Mouse (Mus musculus) hindbrain, postnatal 0 days (tissue): ENCODE results near the gene Myl3. TPM values are rescaled to one million over a fixed set of nuclear protein-coding genes. Genes with fewer than 3 reads are reported as not detected.

Source experiments
- ATAC-seq: fragments of 200-750 bp; cut with Nextera tagmentation; 2 replicates; pipeline ENCODE4 v1.8.0; 2017; ENCODE audit warnings: mild to moderate bottlenecking, moderate TSS enrichment, moderate library complexity
- DNase-seq: peaks from one replicate; pipeline ENCODE4 v3.0.0-alpha.2; 2015; ENCODE audit warnings: low spot score
- H3K27ac ChIP-seq: fragments of 300-500 bp; sonication (generic); 2 replicates; pipeline ENCODE4 v1.5.1; 2014; ENCODE audit warnings: mild to moderate bottlenecking
- H3K27me3 ChIP-seq: fragments of 300-500 bp; sonication (generic); 2 replicates; pipeline ENCODE4 v1.6.1; 2014; ENCODE audit warnings: low read length, mixed read lengths; ENCODE audit not compliant: insufficient read depth
- H3K36me3 ChIP-seq: fragments of 300-500 bp; sonication (generic); 2 replicates; pipeline ENCODE4 v1.6.1; 2014; ENCODE audit warnings: low read length, mixed read lengths; ENCODE audit not compliant: insufficient read depth
- H3K4me1 ChIP-seq: fragments of 300-500 bp; sonication (generic); 2 replicates; pipeline ENCODE4 v1.6.1; 2014; ENCODE audit warnings: antibody characterized with exemption, low read length, mixed read lengths; ENCODE audit not compliant: insufficient read depth
- H3K4me2 ChIP-seq: fragments of 300-500 bp; sonication (generic); 2 replicates; pipeline ENCODE4 v1.6.1; 2014; ENCODE audit warnings: low read depth, mild to moderate bottlenecking, low read length, moderate library complexity, mixed read lengths
- H3K4me3 ChIP-seq: fragments of 300-500 bp; sonication (generic); 2 replicates; pipeline ENCODE4 v1.5.1; 2014; ENCODE audit warnings: low read length
- H3K9ac ChIP-seq: fragments of 300-500 bp; sonication (generic); replicated peaks from 2 replicates; pipeline ENCODE4 v1.6.1; 2014; ENCODE audit warnings: mild to moderate bottlenecking, low read length, moderate library complexity, mixed read lengths
- H3K9me3 ChIP-seq: fragments of 300-500 bp; sonication (generic); 2 replicates; pipeline ENCODE4 v1.6.1; 2016; ENCODE audit warnings: low read length, mixed read lengths
- CTCF ChIP-seq: IDR thresholded peaks from 2 replicates; pipeline ENCODE4 v1.5.1; 2016; ENCODE audit warnings: antibody characterized with exemption, control low read depth, low read depth
- WGBS: fragments of 180-500 bp; shearing (Covaris S2); extraction: QIAGEN DNeasy Blood & Tissue Kit; methylation state at CpG from one replicate; pipeline ENCODE4 v1.1.7; 2014; 5-methylcytosine and 5-hydroxymethylcytosine counted together
- polyA plus RNA-seq: library from polyadenylated mRNA; unstranded; fragments of >200 nt; fragmentation: Nextera tagmentation; extraction: Ambion mirVana; gene quantifications from 2 replicates; pipeline ENCODE4 v1.2.1, GENCODE M21; 2015
- total RNA-seq: library from RNA; depleted of rRNA; stranded (reverse); fragments of >200 nt; gene quantifications from 2 replicates; pipeline ENCODE4 v1.2.3, GENCODE M21; 2014

Gene Myl3
- total and polyA plus RNA-seq, 2 experiments from 2014 or later = 0.65 TPM; not detected in 1

GRCm38 (mm10) chr9:110736362-110736761 lies 5.3 kb upstream of the Myl3 start:
- peak; percentile 4; the same call in 1 of the 2 replicates for TF ChIP-seq CTCF
- Histone ChIP-seq H3K27ac (peak overlapping the region; percentile 41; the same call in 1 of the 2 replicates), H3K27me3 (0 out of 2 replicates have a peak, but pooled peaks cover 2% of the 10 kb centered on the region), H3K4me2 (no peak overlapping the region), H3K9me3 (no peaks in the 10 kb centered on the region), H3K4me3 (no peak overlapping the region), H3K9ac (no peak overlapping the region), H3K36me3 (no peaks in the 10 kb centered on the region), H3K4me1 (peaks cover 8% of the 10 kb centered on the region)
- WGBS = 34% methylated on average over 9 of the region's 9 CpGs
- peak; percentile 65 for ATAC-seq
- peak; percentile 39 for DNase-seq

- Histone ChIP-seq H3K4me1 (peaks cover 4% of the 10 kb centered on the region), H3K27ac (no peak overlapping the region), H3K4me3 (no peak overlapping the region), H3K9me3 (no peaks in the 10 kb centered on the region), H3K9ac (no peak overlapping the region), H3K27me3 (no peaks in the 10 kb centered on the region), H3K36me3 (no peaks in the 10 kb centered on the region), H3K4me2 (no peak overlapping the region)
- 37% methylated on average over 1 of the region's 1 CpGs for WGBS
- no peak for DNase-seq
- TF ChIP-seq CTCF = peak; percentile 47
- no peak for ATAC-seq
Measured at GRCm38 (mm10) chr9:110738054-110738453, 3.6 kb upstream of the Myl3 start.

- DNase-seq = no peak
- Histone ChIP-seq H3K27me3 (no peaks in the 10 kb centered on the region), H3K9me3 (no peaks in the 10 kb centered on the region), H3K4me2 (no peak overlapping the region), H3K27ac (no peak overlapping the region), H3K36me3 (no peaks in the 10 kb centered on the region), H3K9ac (no peak overlapping the region), H3K4me1 (no peaks in the 10 kb centered on the region), H3K4me3 (no peak overlapping the region)
- no peak for ATAC-seq
- 91% methylated on average over 7 of the region's 7 CpGs for WGBS
- no peak for TF ChIP-seq CTCF
Measured at GRCm38 (mm10) chr9:110739961-110740360, 1.7 kb upstream of the Myl3 start.

GRCm38 (mm10) chr9:110742295-110742950 lies 762 bp downstream of the Myl3 start:
- Histone ChIP-seq H3K27ac (no peak overlapping the region), H3K27me3 (no peaks in the 10 kb centered on the region), H3K36me3 (no peaks in the 10 kb centered on the region), H3K4me2 (peak overlapping the region; percentile 67), H3K4me3 (peak overlapping the region; percentile 46), H3K9ac (peak overlapping the region; percentile 51), H3K4me1 (no peaks in the 10 kb centered on the region), H3K9me3 (no peaks in the 10 kb centered on the region)
- WGBS = under 1% methylated on average over 41 of the region's 71 CpGs
- ATAC-seq = peak; percentile 73
- no peak for TF ChIP-seq CTCF
- peak; percentile 50 for DNase-seq

GRCm38 (mm10) chr9:110742951-110743455 lies 1.3 kb downstream of the Myl3 start:
- peak; percentile 37 for DNase-seq

GRCm38 (mm10) chr9:110743456-110744323 lies 2.0 kb downstream of the Myl3 start:
- Histone ChIP-seq H3K4me2 (peak overlapping the region; percentile 67), H3K9ac (peak overlapping the region; percentile 51), H3K4me1 (no peaks in the 10 kb centered on the region), H3K36me3 (no peaks in the 10 kb centered on the region), H3K4me3 (peak overlapping the region; percentile 46), H3K27ac (peak overlapping the region; percentile 15; the same call in 1 of the 2 replicates), H3K27me3 (no peaks in the 10 kb centered on the region), H3K9me3 (no peaks in the 10 kb centered on the region)
- TF ChIP-seq CTCF = no peak
- ATAC-seq (peak; percentile 50), DNase-seq (peak; percentile 40)
- WGBS = 5% methylated on average over 49 of the region's 63 CpGs

More at GRCm38 (mm10) chr9:110742951-110743455, 1.3 kb downstream of the Myl3 start:
- no peaks in the 10 kb centered on the region for H3K9me3 ChIP-seq
- no peaks in the 10 kb centered on the region for H3K36me3 ChIP-seq
- peak overlapping the region; percentile 51 for H3K9ac ChIP-seq
- H3K4me2 ChIP-seq = peak overlapping the region; percentile 67
- under 1% methylated on average over 41 of the region's 49 CpGs for WGBS
- no peaks in the 10 kb centered on the region for H3K27me3 ChIP-seq
- H3K4me3 ChIP-seq = peak overlapping the region; percentile 46
- H3K27ac ChIP-seq = peak overlapping the region; percentile 15; the same call in 1 of the 2 replicates
- TF ChIP-seq CTCF = no peak
- H3K4me1 ChIP-seq = no peaks in the 10 kb centered on the region
- peak; percentile 30; the same call in 1 of the 2 replicates for ATAC-seq
